Mouse (Mus musculus) liver, postnatal 0 days (tissue): ENCODE measurements around the gene Prkch.

Experiments used
- CTCF ChIP-seq: sonication (generic); IDR thresholded peaks from 2 replicates; pipeline ENCODE4 v1.5.1; 2016; ENCODE audit warnings: antibody characterized with exemption, low read depth
- EP300 ChIP-seq: IDR thresholded peaks from 2 replicates; pipeline ENCODE4 v1.6.1; 2016; ENCODE audit warnings: antibody characterized with exemption, low read depth, mild to moderate bottlenecking

DNA sequence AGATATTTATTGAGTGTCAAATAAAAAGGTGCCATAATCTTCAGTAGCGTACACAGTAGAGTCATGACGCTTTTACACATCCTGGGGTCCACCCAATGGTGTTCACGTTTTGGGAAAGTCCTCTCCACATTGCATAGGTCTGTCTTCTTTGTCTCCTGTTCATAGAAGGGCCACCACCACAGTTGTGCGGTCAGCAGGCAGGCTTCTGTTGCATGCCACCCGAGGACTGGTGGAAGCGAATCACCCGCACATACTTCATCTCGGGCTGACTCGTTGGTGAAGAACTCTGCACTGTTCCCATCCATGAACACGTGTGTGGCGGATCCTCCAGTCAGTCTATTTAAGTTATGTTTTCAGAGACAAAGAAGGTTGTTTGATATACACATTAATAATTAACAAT is 193.1 kb downstream of the Prkch start:
- TF ChIP-seq CTCF = no peak
- no peak for TF ChIP-seq EP300
